Mouse (Mus musculus) small intestine, adult 2 months (tissue): ENCODE data around the gene Srp68.

Experiments
- CTCF ChIP-seq: fragments of 200-500 bp; IDR thresholded peaks from 2 replicates; pipeline ENCODE4 v1.5.1; 2012; ENCODE audit warnings: low read depth, mild to moderate bottlenecking, control low read depth, inconsistent platforms, low read length, moderate library complexity, mixed read lengths; ENCODE audit not compliant: insufficient replicate concordance, insufficient read length; ENCODE audit errors: extremely low read depth
- POLR2A ChIP-seq: fragments of 200-500 bp; IDR thresholded peaks from 2 replicates; pipeline ENCODE4 v1.6.1; 2012; ENCODE audit warnings: low read depth, mild to moderate bottlenecking, control low read depth, inconsistent platforms, low read length, moderate library complexity

DNA sequence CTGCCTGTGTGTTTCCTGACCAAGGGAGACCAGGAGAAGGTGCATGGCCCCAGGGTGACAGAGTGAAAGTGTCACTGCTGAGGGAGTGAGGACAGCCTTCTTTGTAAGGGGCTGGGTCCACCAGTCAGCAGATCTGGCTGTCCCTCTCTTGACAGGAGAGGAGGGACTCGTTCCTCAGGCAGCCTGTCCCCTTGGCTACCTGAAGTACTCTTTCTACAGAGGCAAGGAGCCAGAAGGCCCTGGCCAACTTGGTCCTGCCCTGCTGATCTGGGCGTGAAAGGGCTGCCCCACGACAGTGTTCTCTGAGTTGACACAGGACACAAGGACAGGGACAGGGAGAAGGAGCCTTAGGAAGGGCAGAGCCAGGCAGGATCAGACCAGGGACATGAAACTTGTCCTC is 23.0 kb upstream of the Srp68 start:
- TF ChIP-seq CTCF (no peak), POLR2A (no peak)
